Mouse (Mus musculus) erythroblast, embryonic 14.5 days (primary cell): ENCODE data around the gene Gm21983.

ENCODE experiments used
- GATA1 ChIP-seq: IDR thresholded peaks from 2 replicates; pipeline ENCODE4 v1.6.1; 2012; ENCODE audit warnings: low read length, inconsistent platforms, mixed read lengths
- TAL1 ChIP-seq: IDR thresholded peaks from 3 replicates; pipeline ENCODE4 v1.6.1; 2012; ENCODE audit warnings: low read length, inconsistent platforms, mixed read lengths

DNA sequence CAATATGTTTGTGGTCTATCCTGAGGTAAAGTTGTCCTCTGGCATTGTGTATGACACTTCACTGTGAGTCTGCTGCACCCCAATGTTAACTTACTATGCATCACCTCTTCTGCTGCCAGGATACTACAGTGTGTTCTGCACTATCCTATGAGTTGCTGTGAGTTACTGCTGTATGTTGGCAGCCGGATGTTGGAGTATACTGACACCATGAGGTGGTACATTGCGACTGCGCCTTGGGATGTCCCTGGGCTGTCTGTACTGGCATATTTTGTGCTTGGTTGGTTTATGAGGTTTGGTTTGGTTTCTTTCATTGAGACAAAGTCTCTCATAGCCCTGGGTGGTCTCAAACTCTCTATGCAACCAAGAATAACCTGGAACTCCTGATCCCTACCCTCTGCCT is 52.7 kb downstream of the Gm21983 start:
- TF ChIP-seq GATA1, result no peak
- no peak for TF ChIP-seq TAL1
